Mouse (Mus musculus) neural tube, embryonic 12.5 days (tissue): ENCODE results near the gene Jag2. TPM values are rescaled to one million over a fixed set of nuclear protein-coding genes. Genes with fewer than 3 reads are reported as not detected.

Experiments used
- ATAC-seq: fragments of 200-750 bp; cut with Nextera tagmentation; 2 replicates; pipeline ENCODE4 v1.8.0; 2017; ENCODE audit warnings: low read depth, mild to moderate bottlenecking, moderate TSS enrichment, moderate library complexity; ENCODE audit not compliant: low FRiP score
- H3K27ac ChIP-seq: fragments of 300-500 bp; sonication (generic); 2 replicates; pipeline ENCODE4 v1.5.1; 2016
- H3K27me3 ChIP-seq: fragments of 300-500 bp; sonication (generic); replicated peaks from 2 replicates; pipeline ENCODE4 v1.6.1; 2016; ENCODE audit warnings: mild to moderate bottlenecking
- H3K36me3 ChIP-seq: fragments of 300-500 bp; sonication (generic); 2 replicates; pipeline ENCODE4 v1.6.1; 2016; ENCODE audit warnings: mild to moderate bottlenecking
- H3K4me1 ChIP-seq: fragments of 300-500 bp; sonication (generic); 2 replicates; pipeline ENCODE4 v1.6.1; 2016
- H3K4me2 ChIP-seq: fragments of 300-500 bp; sonication (generic); replicated peaks from 2 replicates; pipeline ENCODE4 v1.6.1; 2016; ENCODE audit warnings: mild to moderate bottlenecking
- H3K4me3 ChIP-seq: fragments of 300-500 bp; sonication (generic); 2 replicates; pipeline ENCODE4 v1.5.1; 2016
- H3K9ac ChIP-seq: fragments of 300-500 bp; sonication (generic); 2 replicates; pipeline ENCODE4 v1.6.1; 2016; ENCODE audit warnings: mild to moderate bottlenecking
- H3K9me3 ChIP-seq: fragments of 300-500 bp; sonication (generic); 2 replicates; pipeline ENCODE4 v1.6.1; 2016; ENCODE audit warnings: mild to moderate bottlenecking
- WGBS: fragments of 180-500 bp; shearing (Covaris S2); methylation state at CpG from one replicate; pipeline ENCODE4 v1.1.7; 2016; 5-methylcytosine and 5-hydroxymethylcytosine counted together
- polyA plus RNA-seq: library from polyadenylated mRNA; unstranded; fragments of >200 nt; fragmentation: Nextera tagmentation; extraction: Ambion mirVana; gene quantifications from 2 replicates; pipeline ENCODE4 v1.2.1, GENCODE M21; 2016

Gene Jag2
- polyA plus RNA-seq, result 9.7 and 10.5 TPM in 2 replicates

DNA sequence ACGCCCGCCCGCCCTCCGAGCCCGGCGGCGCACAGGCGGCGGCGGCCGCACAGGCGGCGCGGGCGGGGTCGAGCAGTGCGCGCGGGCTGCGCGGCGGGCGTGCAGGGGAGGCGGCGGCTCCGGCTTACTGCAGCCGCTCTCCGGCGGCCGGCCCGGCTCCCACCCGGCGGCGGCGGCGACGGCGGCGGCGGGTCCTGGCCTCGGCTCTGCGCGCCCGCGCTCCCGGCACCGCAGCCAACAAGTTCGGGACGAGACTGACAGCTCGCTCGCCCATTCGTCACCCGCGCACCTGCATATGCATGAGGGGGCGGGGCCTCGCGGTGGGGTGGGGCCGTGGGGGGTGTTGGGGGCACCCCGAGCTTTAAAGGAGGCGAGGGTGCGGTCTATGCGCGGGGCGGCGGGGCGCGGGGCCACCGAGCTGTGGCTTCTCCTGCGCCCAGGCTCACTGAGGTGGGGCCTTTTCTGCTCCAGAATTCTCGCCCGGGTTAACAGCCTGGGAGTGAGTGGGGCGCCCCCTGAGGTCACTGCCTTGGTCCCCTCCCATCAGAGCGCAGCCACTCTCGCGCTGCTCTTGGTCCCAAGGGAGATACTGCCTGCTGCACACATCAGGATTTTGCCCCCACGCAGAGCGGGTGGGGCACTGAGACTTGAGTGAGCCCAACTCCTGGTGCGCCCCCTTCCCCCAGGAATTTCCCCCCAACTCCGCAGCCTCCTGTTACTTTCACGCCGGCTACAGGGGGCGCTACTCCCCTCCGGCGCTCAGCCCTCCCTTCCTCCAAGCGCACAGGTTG lies at the start of gene Jag2:
Jag2 (minus strand) TSS at position 215 of the 791 bp plus-strand sequence.
- WGBS, result 1% methylated on average over 64 of the region's 85 CpGs
- H3K36me3 ChIP-seq, result no peaks in the 10 kb centered on the region
- no peaks in the 10 kb centered on the region for H3K9me3 ChIP-seq
- H3K4me2 ChIP-seq, result peak within 1 kb of the TSS; percentile 84
- H3K27ac ChIP-seq, result peak within 1 kb of the TSS; percentile 43
- H3K4me3 ChIP-seq, result peak within 1 kb of the TSS; percentile 59
- ATAC-seq, result peak; percentile 42
- peaks cover 58% of the 10 kb centered on the region for H3K27me3 ChIP-seq
- H3K4me1 ChIP-seq, result peaks cover 22% of the 10 kb centered on the region
- peak within 1 kb of the TSS; percentile 70 for H3K9ac ChIP-seq

- H3K27ac ChIP-seq, result peak overlapping the region; percentile 72
- H3K36me3 ChIP-seq, result peaks cover 70% of the 10 kb centered on the region
- WGBS, result 47% methylated on average over 12 of the region's 12 CpGs
Measured at GRCm38 (mm10) chr12:112977156-112977555, 47.6 kb upstream of the Jag2 start.

DNA sequence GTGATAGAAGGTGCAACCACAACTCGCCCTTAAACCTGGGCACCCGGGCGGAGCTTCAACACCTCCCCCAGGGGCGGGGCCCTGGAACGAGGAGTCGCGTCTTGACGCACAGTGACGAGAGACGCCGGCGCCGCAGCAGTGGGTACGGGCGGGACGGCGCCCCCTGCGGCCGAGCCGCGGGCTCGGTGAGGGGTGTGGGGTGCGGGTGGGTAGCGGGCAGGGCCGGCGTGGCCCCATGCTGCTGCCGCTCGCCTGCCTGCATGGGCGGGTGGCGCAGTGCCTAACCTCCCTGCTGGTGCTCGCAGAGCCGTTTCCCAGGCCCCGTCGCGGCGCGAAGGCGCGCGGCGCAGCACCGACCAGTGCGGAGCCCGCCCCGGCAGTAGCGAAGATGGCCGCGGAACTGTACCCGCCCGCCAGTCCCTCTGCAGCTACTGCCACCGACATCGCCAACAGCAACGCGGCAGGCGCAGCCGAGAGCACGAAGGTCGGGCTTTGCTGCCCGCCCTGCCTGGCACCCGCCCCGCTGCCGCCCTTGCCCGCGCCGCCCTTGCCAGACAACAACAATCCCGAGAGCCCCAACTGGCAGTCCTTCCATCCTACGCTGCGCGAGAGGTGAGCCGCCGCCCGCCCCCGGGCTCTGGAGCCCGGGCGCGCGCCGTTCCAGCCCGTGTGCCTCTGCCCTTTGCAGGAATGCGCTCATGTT lies 46.9 kb upstream of the Jag2 start, which contains the start of gene Btbd6:
Btbd6 (plus strand) TSS at position 112 of the 703 bp plus-strand sequence.
- Histone ChIP-seq H3K36me3 (peaks cover 70% of the 10 kb centered on the region), H3K27ac (peak within 1 kb of the TSS; percentile 72), H3K4me3 (peak within 1 kb of the TSS; percentile 58), H3K9ac (peak within 1 kb of the TSS; percentile 86), H3K27me3 (no peaks in the 10 kb centered on the region), H3K4me1 (peaks cover 17% of the 10 kb centered on the region; the same call in 1 of the 2 replicates), H3K4me2 (peak within 1 kb of the TSS; percentile 89), H3K9me3 (no peaks in the 10 kb centered on the region)
- WGBS, result under 1% methylated on average over 79 of the region's 80 CpGs
- ATAC-seq, result peak; percentile 97

More at GRCm38 (mm10) chr12:112977156-112977555, 47.6 kb upstream of the Jag2 start:
- H3K9me3 ChIP-seq, result no peaks in the 10 kb centered on the region
- peak overlapping the region; percentile 89 for H3K4me2 ChIP-seq
- peak overlapping the region; percentile 58 for H3K4me3 ChIP-seq
- no peak for ATAC-seq
- peaks cover 17% of the 10 kb centered on the region; the same call in 1 of the 2 replicates for H3K4me1 ChIP-seq
- H3K9ac ChIP-seq, result peak overlapping the region; percentile 86
- no peaks in the 10 kb centered on the region for H3K27me3 ChIP-seq

DNA sequence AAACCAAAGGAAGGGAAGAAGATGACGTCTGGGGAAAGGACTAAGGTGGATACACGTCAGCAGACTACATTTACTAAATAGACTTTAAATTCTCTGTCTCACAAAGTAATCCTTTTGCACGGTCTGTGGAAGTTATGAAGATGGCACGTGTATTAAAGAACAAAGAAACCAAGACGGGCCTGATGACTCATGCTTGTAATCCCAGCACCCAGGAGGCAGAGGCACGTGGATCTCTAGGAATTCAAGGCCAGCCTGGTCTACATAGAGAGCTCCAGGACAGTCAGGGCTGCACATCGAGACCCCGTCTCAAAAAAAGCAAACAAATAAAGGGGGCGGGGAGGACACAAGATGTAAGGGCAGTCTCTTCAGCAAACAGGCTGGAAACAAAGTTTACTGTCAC lies 45.2 kb upstream of the Jag2 start:
- Histone ChIP-seq H3K4me2 (no peak overlapping the region), H3K9ac (no peak overlapping the region), H3K27ac (no peak overlapping the region), H3K4me1 (peaks cover 17% of the 10 kb centered on the region; the same call in 1 of the 2 replicates), H3K27me3 (no peaks in the 10 kb centered on the region), H3K36me3 (peaks cover 70% of the 10 kb centered on the region), H3K4me3 (no peak overlapping the region), H3K9me3 (no peaks in the 10 kb centered on the region)
- no peak for ATAC-seq
- 91% methylated on average over 9 of the region's 9 CpGs for WGBS

DNA sequence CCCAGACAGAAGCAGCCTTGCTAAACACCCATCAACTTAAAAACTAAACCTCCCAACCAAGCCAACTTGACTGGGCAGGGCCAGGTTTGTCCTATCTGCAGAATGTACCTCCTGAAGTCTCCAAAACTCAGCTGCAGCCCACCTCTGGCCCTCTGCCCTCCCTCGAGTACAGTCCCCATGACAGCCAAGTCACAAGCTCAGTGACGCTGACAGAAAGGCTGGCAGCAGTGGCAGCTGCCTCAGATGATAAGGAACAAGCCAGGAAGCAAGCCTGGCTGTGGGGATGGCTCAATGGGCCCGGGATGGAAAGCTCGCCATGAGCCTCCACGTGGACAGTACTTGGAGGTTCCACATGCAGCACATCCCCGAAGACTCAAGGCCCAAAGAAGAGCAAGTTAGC lies 40.0 kb upstream of the Jag2 start:
- ATAC-seq, result no peak
- Histone ChIP-seq H3K36me3 (peaks cover 96% of the 10 kb centered on the region), H3K4me2 (no peak overlapping the region), H3K9me3 (no peaks in the 10 kb centered on the region), H3K9ac (no peak overlapping the region), H3K4me1 (no peaks in the 10 kb centered on the region), H3K4me3 (no peak overlapping the region), H3K27me3 (no peaks in the 10 kb centered on the region), H3K27ac (no peak overlapping the region)
- 95% methylated on average over 6 of the region's 6 CpGs for WGBS

DNA sequence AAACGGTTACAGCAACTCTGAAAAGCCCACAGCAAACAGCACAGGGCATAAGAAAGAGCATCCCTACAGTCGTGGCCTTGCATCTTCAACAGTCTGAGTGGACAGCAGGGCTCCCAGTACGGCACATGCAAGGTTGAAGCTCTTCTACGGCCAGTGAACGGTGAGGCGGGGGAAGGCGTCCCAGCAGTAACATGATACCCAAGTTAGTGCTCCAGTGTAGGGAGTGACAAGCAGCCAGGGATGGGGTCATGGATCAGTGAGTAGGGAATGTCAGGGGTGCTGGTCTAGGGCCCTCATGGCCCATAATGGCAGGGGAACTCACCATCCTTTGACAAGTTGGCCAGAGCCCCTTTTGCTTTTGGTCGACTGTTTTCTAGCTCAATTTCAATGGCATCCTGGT lies 39.4 kb upstream of the Jag2 start:
- no peak for ATAC-seq
- no peaks in the 10 kb centered on the region for H3K4me1 ChIP-seq
- H3K27ac ChIP-seq, result no peak overlapping the region
- H3K4me2 ChIP-seq, result no peak overlapping the region
- WGBS, result 73% methylated on average over 8 of the region's 8 CpGs
- no peaks in the 10 kb centered on the region for H3K27me3 ChIP-seq
- H3K36me3 ChIP-seq, result peaks cover 97% of the 10 kb centered on the region
- H3K9me3 ChIP-seq, result no peaks in the 10 kb centered on the region
- no peak overlapping the region for H3K4me3 ChIP-seq
- no peak overlapping the region for H3K9ac ChIP-seq

GRCm38 (mm10) chr12:112965783-112966182 lies 36.2 kb upstream of the Jag2 start:
- no peak for ATAC-seq

GRCm38 (mm10) chr12:112961872-112962271 lies 32.3 kb upstream of the Jag2 start:
- ATAC-seq, result no peak
- H3K27ac ChIP-seq, result no peak overlapping the region
- H3K9me3 ChIP-seq, result no peaks in the 10 kb centered on the region
- no peaks in the 10 kb centered on the region for H3K27me3 ChIP-seq
- H3K4me3 ChIP-seq, result no peak overlapping the region
- H3K4me1 ChIP-seq, result no peaks in the 10 kb centered on the region
- H3K36me3 ChIP-seq, result peaks cover 77% of the 10 kb centered on the region
- no peak overlapping the region for H3K9ac ChIP-seq
- no peak overlapping the region for H3K4me2 ChIP-seq
- WGBS, result 84% methylated on average over 5 of the region's 5 CpGs

More at GRCm38 (mm10) chr12:112965783-112966182, 36.2 kb upstream of the Jag2 start:
- no peak overlapping the region for H3K4me3 ChIP-seq
- no peak overlapping the region for H3K27ac ChIP-seq
- H3K36me3 ChIP-seq, result peaks cover 97% of the 10 kb centered on the region
- H3K27me3 ChIP-seq, result no peaks in the 10 kb centered on the region
- 94% methylated on average over 13 of the region's 13 CpGs for WGBS
- H3K9me3 ChIP-seq, result no peaks in the 10 kb centered on the region
- no peak overlapping the region for H3K9ac ChIP-seq
- H3K4me1 ChIP-seq, result no peaks in the 10 kb centered on the region
- H3K4me2 ChIP-seq, result no peak overlapping the region

GRCm38 (mm10) chr12:112961428-112961827 lies 31.9 kb upstream of the Jag2 start:
- H3K4me2 ChIP-seq, result no peak overlapping the region
- H3K27ac ChIP-seq, result no peak overlapping the region
- no peak overlapping the region for H3K9ac ChIP-seq
- no peaks in the 10 kb centered on the region for H3K4me1 ChIP-seq
- no peaks in the 10 kb centered on the region for H3K9me3 ChIP-seq
- H3K36me3 ChIP-seq, result peaks cover 75% of the 10 kb centered on the region
- 89% methylated on average over 7 of the region's 7 CpGs for WGBS
- no peak overlapping the region for H3K4me3 ChIP-seq
- H3K27me3 ChIP-seq, result no peaks in the 10 kb centered on the region
- ATAC-seq, result no peak

GRCm38 (mm10) chr12:112959421-112959820 lies 29.8 kb upstream of the Jag2 start:
- no peak overlapping the region for H3K9ac ChIP-seq
- no peak for ATAC-seq
- H3K27ac ChIP-seq, result no peak overlapping the region
- peaks cover 59% of the 10 kb centered on the region for H3K36me3 ChIP-seq
- no peaks in the 10 kb centered on the region for H3K4me1 ChIP-seq
- H3K9me3 ChIP-seq, result no peaks in the 10 kb centered on the region
- H3K4me2 ChIP-seq, result no peak overlapping the region
- H3K4me3 ChIP-seq, result no peak overlapping the region
- no peaks in the 10 kb centered on the region for H3K27me3 ChIP-seq
- WGBS, result 88% methylated on average over 8 of the region's 8 CpGs

GRCm38 (mm10) chr12:112958303-112958702 lies 28.7 kb upstream of the Jag2 start:
- Histone ChIP-seq H3K27ac (no peak overlapping the region), H3K9me3 (no peaks in the 10 kb centered on the region), H3K9ac (no peak overlapping the region), H3K36me3 (peaks cover 47% of the 10 kb centered on the region), H3K4me3 (no peak overlapping the region), H3K4me1 (no peaks in the 10 kb centered on the region), H3K4me2 (no peak overlapping the region), H3K27me3 (no peaks in the 10 kb centered on the region)
- WGBS, result 41% methylated on average over 4 of the region's 4 CpGs
- no peak for ATAC-seq

- Histone ChIP-seq H3K4me3 (no peak overlapping the region), H3K9ac (no peak overlapping the region), H3K27me3 (no peaks in the 10 kb centered on the region; the same call in 1 of the 2 replicates), H3K4me1 (peaks cover 7% of the 10 kb centered on the region), H3K9me3 (no peaks in the 10 kb centered on the region), H3K36me3 (peaks cover 22% of the 10 kb centered on the region), H3K4me2 (no peak overlapping the region), H3K27ac (no peak overlapping the region)
- WGBS, result 39% methylated on average over 4 of the region's 4 CpGs
- ATAC-seq, result peak; percentile 38; the same call in 1 of the 2 replicates
Measured at GRCm38 (mm10) chr12:112955800-112956199, 26.2 kb upstream of the Jag2 start.
